Mouse (Mus musculus) stomach, postnatal 0 days (tissue): Measurements from ENCODE around the gene Neb.

Experiments
- CTCF ChIP-seq: IDR thresholded peaks from 2 replicates; pipeline ENCODE4 v1.5.1; 2016; ENCODE audit warnings: antibody characterized with exemption, low read depth, mild to moderate bottlenecking, moderate library complexity
- EP300 ChIP-seq: optimal IDR thresholded peaks from 2 replicates; pipeline ENCODE3; 2016; ENCODE audit warnings: antibody characterized with exemption

DNA sequence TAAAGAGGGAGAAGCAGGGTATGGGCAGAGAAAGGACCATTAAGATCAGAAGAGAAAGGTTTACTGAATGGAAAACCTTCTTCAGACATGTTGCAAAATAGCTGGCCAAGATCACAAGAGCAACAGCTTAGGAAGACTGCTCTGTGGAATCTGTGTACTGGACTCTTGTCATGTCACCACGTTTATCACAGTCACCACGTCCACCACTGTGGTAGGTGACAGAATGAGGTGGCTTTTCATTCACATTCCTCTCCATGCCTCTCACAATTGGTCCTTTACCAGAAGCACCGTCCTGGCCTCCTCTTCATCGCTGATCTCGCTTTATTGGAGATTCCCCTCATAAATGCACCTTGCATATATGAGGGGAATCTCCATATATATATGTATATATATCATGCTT lies 71.6 kb downstream of the Neb start:
- no peak for TF ChIP-seq CTCF
- no peak for TF ChIP-seq EP300
